Mouse (Mus musculus) embryonic fibroblast, embryonic 13.5 days (primary cell): ENCODE data around the gene Psmd7.

ENCODE experiments used
- CTCF ChIP-seq: IDR thresholded peaks from 2 replicates; pipeline ENCODE4 v1.5.1; 2011; ENCODE audit warnings: mild to moderate bottlenecking, control low read depth, low read length, moderate library complexity, borderline replicate concordance; ENCODE audit not compliant: insufficient read depth
- POLR2A ChIP-seq: IDR thresholded peaks from 2 replicates; pipeline ENCODE4 v1.6.1; 2011; ENCODE audit warnings: low read depth, mild to moderate bottlenecking, control low read depth, low read length, moderate library complexity

- TF ChIP-seq CTCF: no peak
- no peak for TF ChIP-seq POLR2A
Observed at GRCm38 (mm10) chr8:107581536-107581935, 6.7 kb downstream of the Psmd7 start.
